Mouse (Mus musculus): Measurements from ENCODE around the gene Gm47289.

The Gm47289 gene

DNA sequence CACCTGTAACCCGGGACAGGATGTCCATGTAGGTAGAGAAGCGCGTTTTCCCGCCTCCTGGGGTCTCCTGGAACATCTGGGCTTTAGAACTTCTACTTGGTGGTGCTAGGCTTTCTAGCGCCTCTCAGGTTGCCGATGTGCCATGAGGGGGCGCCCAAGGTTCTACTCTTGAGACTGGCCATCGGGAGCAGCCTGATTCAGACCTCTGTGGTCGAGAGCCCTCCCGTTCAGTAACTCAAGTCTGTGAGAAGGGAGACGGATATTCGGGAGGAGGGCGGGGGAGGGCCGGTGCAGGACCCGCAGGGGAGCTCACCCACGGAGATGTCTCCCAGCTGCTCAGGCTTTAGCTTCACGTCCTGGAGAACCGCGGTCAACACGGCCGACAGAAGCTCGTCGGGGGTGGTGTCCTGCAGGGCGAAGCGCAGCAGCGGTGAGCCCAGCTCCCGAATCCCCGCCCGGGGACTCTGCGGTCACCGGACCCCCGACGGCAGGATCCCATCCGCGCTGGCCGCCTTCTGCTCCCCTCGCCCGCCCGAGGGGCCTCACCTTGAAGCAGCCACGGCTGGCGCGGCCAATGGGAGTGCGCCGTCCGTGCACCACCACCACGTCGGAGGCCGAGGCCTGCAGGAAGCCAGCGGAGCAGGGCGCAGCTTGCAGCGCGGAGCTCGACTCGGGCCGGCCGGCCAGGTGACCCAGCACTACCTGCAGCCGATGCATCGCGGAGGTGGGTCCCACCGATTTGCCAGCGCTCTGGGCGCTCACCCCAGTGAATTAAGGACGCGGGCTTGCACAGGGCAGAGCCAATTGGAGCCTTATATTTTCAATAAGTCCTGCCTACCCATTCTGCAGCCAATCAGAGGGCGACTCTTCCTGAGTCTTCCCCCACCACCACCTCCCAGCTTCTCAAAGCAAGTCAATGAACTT lies 2.4 kb upstream of the Gm47289 start, which contains the start of gene Acaa1b:
Gene Acaa1b (minus strand): TSS at position 816 of the 924 bp plus-strand sequence.
- peak; percentile 85 to 88 for DNase-seq (ENCODE audit: low spot score in 2 of 2)

DNA sequence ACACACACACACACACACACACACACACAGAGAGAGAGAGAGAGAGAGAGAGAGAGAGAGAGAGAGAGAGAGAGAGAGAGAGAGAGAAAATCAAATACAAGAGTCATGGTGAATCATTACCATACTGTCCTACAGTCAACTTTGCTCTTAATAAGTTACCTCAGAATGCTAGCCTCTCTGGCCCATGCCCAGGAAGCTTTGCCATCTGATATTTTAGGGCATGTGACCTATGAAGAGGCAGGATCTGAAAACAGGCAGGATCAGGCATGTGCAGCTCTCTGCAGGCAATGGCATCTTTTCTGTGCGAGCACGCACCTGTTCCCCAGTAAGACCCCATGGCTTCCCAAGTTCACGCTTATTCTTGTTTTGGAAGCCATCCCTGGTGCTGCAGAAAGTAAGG lies 1.7 kb downstream of the Gm47289 start:
- DNase-seq (ENCODE audit: low spot score in 2 of 2), result peak; percentile 46 to 77

- DNase-seq (ENCODE audit: low spot score in 2 of 2), result peak; percentile 50 to 55
Measured at GRCm38 (mm10) chr9:119164743-119165142, 5.8 kb downstream of the Gm47289 start.

- DNase-seq (ENCODE audit: low spot score in 2 of 2), result peak; percentile 48 to 73
Measured at GRCm38 (mm10) chr9:119165548-119165947, 6.6 kb downstream of the Gm47289 start.

DNA sequence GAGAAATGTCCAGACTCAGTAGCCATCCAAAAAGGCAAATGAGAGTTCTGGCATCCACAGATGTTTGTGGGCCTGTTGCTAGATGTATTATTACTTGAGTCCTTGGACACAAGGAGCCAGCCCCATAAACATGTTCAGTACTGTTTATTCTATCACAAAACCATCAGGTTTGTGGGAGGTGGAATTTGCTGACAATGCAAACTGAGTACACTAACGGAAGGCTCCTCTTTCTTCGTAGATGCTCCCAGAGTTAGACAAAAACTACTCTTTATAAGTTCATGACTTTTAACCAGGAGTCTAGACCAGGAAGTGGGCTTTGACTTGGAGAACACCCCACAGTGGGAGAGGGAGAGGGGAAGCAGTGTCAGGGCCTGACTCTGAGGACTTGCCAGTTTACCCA lies 8.6 kb downstream of the Gm47289 start:
- no peak for DNase-seq (ENCODE audit: low spot score in 2 of 2)

GRCm38 (mm10) chr9:119179292-119179691 lies 20.3 kb downstream of the Gm47289 start:
- no peak for DNase-seq (ENCODE audit: low spot score in 2 of 2)

GRCm38 (mm10) chr9:119181241-119181728 lies 22.3 kb downstream of the Gm47289 start:
- DNase-seq (ENCODE audit: low spot score in 2 of 2), result peak in 1 of 2 experiments; percentile 26

GRCm38 (mm10) chr9:119192202-119192990 lies 33.4 kb downstream of the Gm47289 start:
- DNase-seq (ENCODE audit: low spot score in 2 of 2), result peak; percentile 75 to 80

GRCm38 (mm10) chr9:119199151-119199861 lies 40.3 kb downstream of the Gm47289 start:
- DNase-seq (ENCODE audit: low spot score in 2 of 2), result no peak

- DNase-seq (ENCODE audit: low spot score in 2 of 2), result no peak
Measured at GRCm38 (mm10) chr9:119201653-119202052, 42.7 kb downstream of the Gm47289 start.

DNA sequence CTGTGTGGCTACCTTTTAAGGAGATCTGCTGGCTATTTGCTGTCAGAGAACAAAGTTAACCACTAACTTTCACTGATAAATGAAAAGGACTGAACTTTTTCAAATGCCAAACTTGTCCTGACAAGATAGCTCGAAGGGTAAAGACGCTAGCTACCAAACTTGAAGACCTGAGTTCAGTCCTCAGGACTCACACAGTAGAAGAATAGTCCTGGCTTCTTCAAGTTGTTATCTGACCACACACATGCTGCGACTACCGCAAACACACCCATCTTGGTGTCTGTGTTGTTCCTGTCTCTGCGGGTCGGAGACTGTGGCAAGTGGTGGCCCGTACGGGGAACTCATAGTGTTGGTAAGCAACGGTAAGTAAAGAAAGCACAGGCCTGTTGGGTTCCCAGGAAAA lies 44.7 kb downstream of the Gm47289 start:
- no peak for DNase-seq (ENCODE audit: low spot score in 2 of 2)

DNA sequence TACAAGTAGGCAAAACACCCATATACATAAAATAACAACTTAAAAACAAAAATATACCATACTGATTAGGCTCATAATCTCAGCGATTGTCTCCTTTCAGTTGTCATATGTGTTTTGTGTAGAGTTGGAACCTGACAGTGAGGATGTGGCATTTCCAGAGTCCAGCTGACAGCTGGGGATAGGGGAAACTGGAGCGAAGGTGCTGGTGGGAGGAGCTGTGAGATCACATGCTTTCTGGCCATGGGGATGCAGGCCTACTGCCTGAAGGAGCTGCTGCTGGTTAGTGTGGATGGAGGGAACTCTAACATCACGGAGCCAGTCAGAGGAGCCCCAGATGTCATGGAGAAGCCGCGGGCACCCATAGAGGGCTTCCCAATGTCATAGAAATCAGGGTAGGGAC lies 46.8 kb downstream of the Gm47289 start:
- DNase-seq (ENCODE audit: low spot score in 2 of 2), result no peak

- DNase-seq (ENCODE audit: low spot score in 2 of 2), result no peak
Measured at GRCm38 (mm10) chr9:119206666-119207065, 47.7 kb downstream of the Gm47289 start.

- no peak for DNase-seq (ENCODE audit: low spot score in 2 of 2)
Measured at GRCm38 (mm10) chr9:119207113-119207512, 48.2 kb downstream of the Gm47289 start.

- DNase-seq (ENCODE audit: low spot score in 2 of 2), result no peak
Measured at GRCm38 (mm10) chr9:119208998-119209397, 50.0 kb downstream of the Gm47289 start, which contains the start of gene Slc22a13. Slc22a13 (minus strand) TSS chr9:119209098.
